Mouse (Mus musculus) heart, postnatal 25 days (tissue): ENCODE results near the gene 2810004N23Rik. TPM values are rescaled to one million over a fixed set of nuclear protein-coding genes. Genes with fewer than 3 reads are reported as not detected.

Experiments
- DNase-seq: peaks from one replicate; pipeline ENCODE4 v3.0.0; 2022; ENCODE audit warnings: low spot score
- intact Hi-C: fragments of 180-260 bp; cut with DNase I; formaldehyde crosslinking; loops from one replicate; pipeline ENCODE4 v1.15.1; 2025
- total RNA-seq, 2 experiments: library from RNA; stranded (reverse); gene quantifications; 2 replicates each; pipeline ENCODE4 v1.2.3; 2021

2810004N23Rik gene
- total RNA-seq: 10 to 100 TPM; 39.7 to 45.5 TPM

DNA sequence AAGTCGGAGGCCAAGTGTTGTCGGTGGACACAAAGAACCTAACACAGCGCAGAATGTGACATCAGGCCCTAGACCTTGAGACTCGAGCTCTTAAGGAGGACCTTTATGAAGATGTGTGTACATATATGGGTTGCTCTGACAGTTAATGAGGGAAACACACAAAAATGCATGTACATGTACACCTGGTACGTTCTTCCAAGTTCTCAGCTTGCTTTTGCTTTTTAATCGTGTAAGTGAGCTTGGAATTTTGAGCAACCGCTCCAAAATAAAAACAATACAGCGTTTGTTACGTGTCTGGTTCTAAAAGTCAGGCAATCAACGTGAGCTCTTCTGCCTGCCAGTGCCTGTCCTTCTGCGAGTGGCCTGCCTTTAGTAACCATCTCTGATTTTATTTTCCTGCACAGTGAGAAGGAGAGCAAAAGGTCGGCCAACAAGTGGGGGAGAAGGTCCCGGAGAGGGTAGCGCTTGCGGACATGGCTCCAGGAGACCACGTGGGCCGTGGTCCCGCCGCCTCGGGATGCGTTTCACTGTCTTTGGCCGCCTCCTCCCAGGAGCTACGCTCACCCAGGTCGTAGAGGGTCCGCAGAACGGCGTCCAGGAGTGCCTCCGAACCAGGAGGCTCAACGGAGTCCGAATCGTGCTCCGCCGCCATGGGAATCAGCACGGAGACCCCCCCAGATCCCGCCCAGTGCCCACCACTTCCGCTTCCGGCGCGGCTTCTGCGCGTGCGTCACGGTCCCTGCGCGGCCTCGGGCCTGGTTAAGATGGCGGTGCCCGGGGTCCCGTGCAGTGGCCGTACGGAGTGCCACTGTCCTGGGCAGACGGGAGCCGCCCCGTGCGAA, at the start of gene 2810004N23Rik, which contains the start of gene Gnpat:
Gene 2810004N23Rik, minus strand, starts transcription at position 800 of the 842 bp plus-strand sequence.
Gene Gnpat, plus strand, starts transcription at position 713 of the 842 bp plus-strand sequence.
- DNase-seq: peak; percentile 89
- intact Hi-C loops: loop anchor here (2.0 kb wide), 1 partner anchor 30 kb away; no protein-coding TSS in a partner anchor

DNA sequence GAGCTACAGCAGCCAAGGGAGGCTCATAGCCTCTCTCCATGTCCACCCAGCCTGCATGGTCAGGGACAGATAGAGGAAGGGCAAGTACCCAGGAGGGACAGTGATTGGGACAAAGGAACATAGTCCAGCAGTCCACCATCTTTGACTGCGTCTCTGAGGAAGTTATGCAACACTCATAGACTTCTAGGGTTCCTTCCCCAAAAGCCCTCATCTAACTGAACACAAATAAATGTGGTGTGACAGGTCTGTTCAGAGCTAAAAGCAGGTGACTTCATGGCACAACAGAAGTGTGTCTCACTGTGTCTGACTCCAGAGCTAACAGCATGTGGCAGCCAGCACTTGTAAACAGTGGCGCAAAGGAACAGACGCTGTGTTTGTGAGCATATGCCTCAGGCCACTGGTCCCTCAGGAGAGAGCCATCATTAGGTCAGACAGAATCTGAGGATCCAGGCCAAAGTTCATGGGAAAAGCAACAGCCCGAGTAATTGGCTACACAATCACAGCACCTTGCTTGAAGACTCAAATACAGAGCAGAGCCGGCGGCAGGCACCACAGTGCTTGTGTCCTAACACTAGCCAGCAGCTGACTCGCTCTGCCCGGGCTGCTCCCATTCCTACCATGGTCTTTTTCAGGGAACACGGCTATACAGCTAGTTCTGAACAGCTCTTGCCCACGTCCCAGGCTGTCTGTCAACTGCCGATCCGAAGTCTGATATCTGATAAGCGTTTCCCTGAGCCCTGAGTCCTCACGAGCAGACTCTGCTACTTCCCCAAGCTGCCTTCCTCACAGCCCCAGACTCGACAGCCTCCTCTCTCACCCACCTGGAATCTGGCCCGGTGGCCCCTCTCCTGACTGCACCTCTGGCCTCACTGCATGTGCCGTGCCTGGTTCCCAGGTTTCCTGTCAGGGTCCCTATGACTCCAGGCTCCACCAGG, 49.3 kb upstream of the 2810004N23Rik start:
- intact Hi-C loops: loop anchor here (5.0 kb wide), 1 partner anchor 35 kb away; the partner anchor contains the start of gene Egln1
- no peak for DNase-seq

- DNase-seq: no peak
Observed at GRCm38 (mm10) chr8:124910349-124910748, 47.4 kb upstream of the 2810004N23Rik start.

GRCm38 (mm10) chr8:124909936-124910335, 47.0 kb upstream of the 2810004N23Rik start:
- DNase-seq: no peak

More at GRCm38 (mm10) chr8:124910349-124910748, 47.4 kb upstream of the 2810004N23Rik start:
- intact Hi-C loops: loop anchor here (5.0 kb wide), 1 partner anchor 37 kb away; the partner anchor contains the start of gene Egln1

GRCm38 (mm10) chr8:124905482-124905881, 42.6 kb upstream of the 2810004N23Rik start:
- no peak for DNase-seq
- intact Hi-C loops: no loop called here

More at GRCm38 (mm10) chr8:124909936-124910335, 47.0 kb upstream of the 2810004N23Rik start:
- intact Hi-C loops: loop anchor here (5.0 kb wide), 1 partner anchor 37 kb away; the partner anchor contains the start of gene Egln1

- intact Hi-C loops: no loop called here
- no peak for DNase-seq
Observed at GRCm38 (mm10) chr8:124903198-124903597, 40.3 kb upstream of the 2810004N23Rik start.

GRCm38 (mm10) chr8:124898251-124898905, 35.5 kb upstream of the 2810004N23Rik start:
- no peak for DNase-seq
- intact Hi-C loops: loop anchor here (5.0 kb wide), 1 partner anchor 114 kb away; the partner anchor contains the start of gene Tsnax

DNA sequence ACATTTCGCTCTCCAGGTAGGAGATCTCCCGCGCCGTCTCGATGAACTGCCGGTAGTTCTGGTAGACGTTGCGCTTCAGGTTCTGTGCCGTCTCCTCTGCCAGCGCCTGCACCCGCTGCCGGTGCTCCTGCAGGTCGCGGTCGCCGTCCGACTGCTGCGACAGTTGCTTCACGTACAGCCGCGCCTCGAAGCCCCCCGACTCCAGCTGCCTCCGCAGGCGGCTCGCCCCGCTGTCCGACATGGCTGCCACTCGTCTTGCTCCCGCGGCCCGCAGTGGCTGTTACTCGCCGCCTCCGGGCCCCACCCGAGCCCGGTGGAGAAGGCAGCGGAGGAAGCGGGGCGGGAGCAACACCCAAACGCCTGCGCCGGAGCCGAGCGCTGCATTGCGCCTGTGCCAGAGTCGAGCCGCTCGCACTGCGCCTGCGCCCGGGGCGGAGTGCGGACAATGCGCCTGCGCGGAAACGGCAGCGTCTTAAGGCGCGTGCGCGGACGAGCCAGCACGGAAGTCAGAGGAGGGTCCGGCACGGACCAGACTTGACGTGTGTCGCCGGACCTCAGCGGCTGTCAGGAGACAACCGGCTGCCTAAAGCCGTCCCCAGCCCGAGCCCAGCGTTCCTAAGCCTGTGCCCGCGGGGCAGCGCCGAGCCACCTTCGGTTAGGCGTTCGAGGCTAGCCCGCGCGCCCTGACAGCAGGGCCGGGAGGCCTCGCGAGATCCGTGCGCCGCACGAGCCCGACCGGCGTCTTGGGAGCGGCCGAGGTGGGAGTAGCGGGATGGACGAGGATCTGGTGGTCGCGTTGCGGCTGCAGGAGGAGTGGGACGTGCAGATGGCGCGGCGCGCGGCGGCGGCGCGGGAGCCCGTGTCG, 34.7 kb upstream of the 2810004N23Rik start, which contains the start of the genes Exoc8 and Sprtn:
Gene Exoc8, minus strand, starts transcription at position 320 of the 865 bp plus-strand sequence.
Gene Sprtn, plus strand, starts transcription at position 501 of the 865 bp plus-strand sequence.
- intact Hi-C loops: loop anchor here (2.0 to 5.0 kb wide), 3 partner anchors 51 to 137 kb away; partner anchors contain the start of genes Egln1 and Tsnax
- DNase-seq: peak; percentile 94

- intact Hi-C loops: loop anchor here (2.0 to 5.0 kb wide), 3 partner anchors 52 to 138 kb away; partner anchors contain the start of genes Egln1 and Tsnax
- peak; percentile 64 for DNase-seq
Observed at GRCm38 (mm10) chr8:124896632-124897385, 33.9 kb upstream of the 2810004N23Rik start.

DNA sequence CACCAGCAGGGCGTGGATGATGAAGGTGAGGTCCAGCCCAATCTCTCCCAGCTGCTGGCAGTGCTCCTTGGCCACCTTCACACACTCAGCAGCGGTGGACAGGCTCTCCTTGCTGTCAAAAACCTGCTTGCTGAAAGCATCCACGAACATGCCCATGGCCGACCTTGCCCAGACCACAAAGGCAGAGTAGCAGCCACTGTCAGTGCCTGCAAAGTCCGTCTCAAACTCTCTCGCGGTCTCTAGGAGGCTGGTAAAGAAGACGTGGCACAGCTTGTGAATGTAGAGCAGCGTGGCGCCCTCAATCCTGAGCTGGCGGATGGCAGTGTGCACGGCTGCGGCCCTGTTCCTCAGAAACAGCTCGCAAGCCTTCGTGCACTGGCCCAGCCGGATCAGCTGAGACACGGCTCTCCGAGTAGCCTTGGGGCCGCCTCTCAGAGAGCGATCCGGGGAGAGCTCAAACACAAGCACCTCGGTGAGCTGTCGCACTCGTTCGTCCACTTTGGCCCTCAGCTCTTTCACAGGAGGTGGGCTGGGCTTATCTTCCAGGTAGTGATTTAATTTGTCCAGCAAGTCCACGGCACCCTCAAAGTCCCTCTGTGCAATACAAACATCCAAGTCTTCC, 33.2 kb upstream of the 2810004N23Rik start:
- intact Hi-C loops: loop anchor here (2.0 to 5.0 kb wide), 3 partner anchors 53 to 139 kb away; partner anchors contain the start of genes Egln1 and Tsnax
- no peak for DNase-seq

- DNase-seq: no peak
Observed at GRCm38 (mm10) chr8:124892596-124892995, 29.7 kb upstream of the 2810004N23Rik start.

GRCm38 (mm10) chr8:124888385-124888784, 25.5 kb upstream of the 2810004N23Rik start:
- intact Hi-C loops: no loop called here
- DNase-seq: no peak

More at GRCm38 (mm10) chr8:124892596-124892995, 29.7 kb upstream of the 2810004N23Rik start:
- intact Hi-C loops: no loop called here

- DNase-seq: no peak
- intact Hi-C loops: no loop called here
Observed at GRCm38 (mm10) chr8:124878946-124879526, 16.1 kb upstream of the 2810004N23Rik start.

GRCm38 (mm10) chr8:124878141-124878540, 15.2 kb upstream of the 2810004N23Rik start:
- no peak for DNase-seq
- intact Hi-C loops: no loop called here

GRCm38 (mm10) chr8:124872690-124873089, 9.8 kb upstream of the 2810004N23Rik start:
- intact Hi-C loops: no loop called here
- DNase-seq: no peak

GRCm38 (mm10) chr8:124872081-124872480, 9.2 kb upstream of the 2810004N23Rik start:
- intact Hi-C loops: no loop called here
- no peak for DNase-seq
